Mouse (Mus musculus) embryonic stem cell, embryonic (primary cell): Measurements from ENCODE around the gene Gngt2.

Experiments used
- CTCF ChIA-PET, 4 experiments: fragments of 300-600 bp in 2 of 4; fragments of 350-600 bp in 2 of 4; sonication (Branson Sonifier 250); formaldehyde crosslinking; loops; one replicate each; lab custom pipeline; 2022; ENCODE audit warnings: inconsistent platforms in 2 of 4; lab: Charles Lee
- POLR2A ChIA-PET, 4 experiments: fragments of 300-600 bp in 2 of 4; fragments of 350-600 bp in 2 of 4; sonication (Branson Sonifier 250); formaldehyde crosslinking; loops; one replicate each; lab custom pipeline; 2022; ENCODE audit warnings: antibody characterized with exemption in 4 of 4, inconsistent platforms in 1 of 4; lab: Charles Lee

The Gngt2 gene

DNA sequence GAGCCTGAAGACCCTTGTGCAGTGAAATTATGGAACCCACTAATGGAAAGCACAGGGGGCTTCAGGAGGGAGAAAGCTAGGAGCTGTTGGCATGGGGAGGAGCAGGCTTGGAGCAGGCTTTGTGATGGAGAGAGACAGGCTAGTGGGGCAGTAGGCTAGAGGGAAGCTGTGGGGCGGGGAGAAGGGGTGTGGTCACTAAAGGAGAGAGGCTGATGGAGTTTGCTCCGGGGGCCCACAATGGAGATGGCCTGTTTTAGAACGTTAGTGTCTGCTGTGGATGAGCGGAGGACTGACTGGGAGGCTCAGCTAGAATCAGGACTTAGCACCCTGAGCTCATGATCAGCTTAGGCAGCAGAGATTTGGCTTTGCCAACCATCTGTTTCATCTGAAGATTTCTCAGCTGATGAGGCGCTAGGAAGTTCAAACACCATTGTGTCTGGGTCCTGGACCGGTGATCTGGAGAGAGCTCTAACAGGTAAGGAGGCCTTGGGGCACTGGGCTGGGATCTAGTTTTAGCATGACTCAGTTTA, 6.5 kb downstream of the Gngt2 start:
- ChIA-PET POLR2A (interaction anchor here in 3 of 4 experiments (0.7 to 2.5 kb wide), 12 partner anchors 9 to 118 kb away, joined by 3 to 11 read pairs (median 4); partner anchors contain the start of gene Phospho1 (in 1 of the 3)), CTCF (interaction anchor here in 3 of 4 experiments (0.5 to 1.1 kb wide), 7 partner anchors 9 to 73 kb away, joined by 3 to 5 read pairs (median 3); no protein-coding TSS in a partner anchor)

DNA sequence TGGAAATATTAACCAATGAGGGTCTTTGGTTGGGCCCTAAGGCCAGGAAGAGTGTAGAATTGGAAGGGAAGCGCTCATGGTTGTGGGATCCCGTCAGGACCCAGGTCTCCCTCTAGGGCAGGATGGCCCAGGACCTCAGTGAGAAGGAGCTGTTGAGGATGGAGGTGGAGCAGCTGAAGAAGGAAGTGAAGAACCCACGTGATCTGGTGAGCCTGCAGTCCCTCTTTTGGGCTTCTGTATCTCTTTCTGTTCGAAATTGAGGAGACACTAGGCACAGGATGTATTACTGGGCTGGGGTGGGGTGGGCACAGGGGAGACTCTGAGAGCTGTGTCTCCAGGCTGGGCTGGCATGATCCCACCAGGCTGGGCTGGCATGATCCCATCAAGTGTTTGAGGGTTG, 7.9 kb downstream of the Gngt2 start:
- POLR2A ChIA-PET: interaction anchor here in 2 of 4 experiments (0.7 to 2.4 kb wide), 8 partner anchors 10 to 275 kb away, joined by 3 to 11 read pairs (median 4); no protein-coding TSS in a partner anchor

DNA sequence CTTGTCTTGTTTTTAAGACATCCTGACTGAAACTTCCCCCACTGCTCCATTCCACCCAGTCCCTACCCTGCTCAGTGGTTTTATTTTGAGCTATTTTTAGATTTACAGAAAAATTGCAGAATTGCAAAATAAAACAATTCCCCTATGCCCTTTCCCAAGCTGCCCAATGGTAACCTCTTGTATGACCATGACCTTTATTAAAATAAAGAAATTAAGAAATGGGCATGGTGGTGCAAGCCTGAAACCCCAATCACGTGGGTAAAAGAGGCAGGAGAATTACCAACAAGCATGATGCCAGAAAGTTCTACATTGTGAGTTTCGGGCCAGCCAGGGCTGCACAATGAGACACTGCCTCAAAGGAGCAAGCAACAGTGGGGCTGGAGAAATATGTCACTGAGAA, 13.9 kb downstream of the Gngt2 start:
- POLR2A ChIA-PET: interaction anchor here in 3 of 4 experiments (0.6 to 1.5 kb wide), 4 partner anchors 12 to 228 kb away, joined by 3 to 4 read pairs (median 3); no protein-coding TSS in a partner anchor
- CTCF ChIA-PET: no interaction called here

More for the DNA sequence above, 7.9 kb downstream of the Gngt2 start:
- CTCF ChIA-PET: interaction anchor here in 2 of 4 experiments (0.5 to 1.4 kb wide), 4 partner anchors 17 to 468 kb away, joined by 3 to 4 read pairs (median 4); no protein-coding TSS in a partner anchor

DNA sequence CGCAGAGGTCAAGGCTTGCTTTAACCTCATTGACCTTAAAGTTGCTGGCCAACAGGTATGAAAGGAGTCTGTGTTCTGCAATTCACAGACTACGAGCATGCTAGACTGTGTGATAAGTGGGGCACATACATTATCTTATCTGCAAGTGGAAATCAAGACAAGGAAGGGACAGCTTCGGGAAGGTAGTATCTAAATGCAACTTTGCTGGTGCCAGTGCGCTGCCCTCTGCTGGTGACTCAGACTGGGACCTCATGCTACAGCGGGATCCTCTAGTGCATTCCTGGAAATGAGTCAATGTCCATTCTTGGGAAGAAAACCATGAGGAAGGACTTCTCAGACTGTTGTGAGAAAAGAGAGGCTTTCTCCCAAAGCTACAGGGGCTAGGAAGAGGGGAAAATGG, 16.7 kb downstream of the Gngt2 start:
- CTCF ChIA-PET: interaction anchor here (0.6 to 1.9 kb wide), 10 partner anchors 11 to 49 kb away, joined by 3 to 7 read pairs (median 3); no protein-coding TSS in a partner anchor
- POLR2A ChIA-PET: interaction anchor here in 2 of 4 experiments (0.8 to 2.5 kb wide), 10 partner anchors 10 to 732 kb away, joined by 3 to 7 read pairs (median 4); partner anchors contain the start of gene Abi3 (in 2 of the 2)

DNA sequence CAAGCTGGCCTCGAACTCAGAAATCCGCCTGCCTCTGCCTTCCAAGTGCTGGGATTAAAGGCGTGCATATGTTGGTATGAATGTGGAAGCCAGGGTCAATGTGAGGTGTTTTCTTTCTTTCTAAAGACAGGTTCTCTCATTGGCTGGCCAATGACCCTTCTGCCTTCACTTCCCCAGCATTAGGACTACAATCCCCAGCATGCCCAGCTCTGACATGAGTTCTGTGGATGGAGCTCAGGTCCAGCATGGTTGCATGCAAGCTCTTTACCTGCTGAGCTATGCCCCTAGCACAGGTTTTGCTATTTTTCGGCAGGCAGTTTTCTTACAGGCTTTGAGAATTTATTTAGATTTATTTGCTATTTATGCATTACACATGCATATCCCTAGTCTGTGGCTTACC, 20.3 kb downstream of the Gngt2 start:
- ChIA-PET POLR2A (interaction anchor here in 3 of 4 experiments (0.6 to 3.1 kb wide), 17 partner anchors 9 to 257 kb away, joined by 3 to 16 read pairs (median 4); partner anchors contain the start of genes Atp5g1 (in 1 of the 3) and Phb (in 1 of the 3)), CTCF (interaction anchor here in 3 of 4 experiments (0.6 to 0.8 kb wide), 5 partner anchors 335 to 857 kb away, joined by 3 to 11 read pairs (median 4); no protein-coding TSS in a partner anchor)

DNA sequence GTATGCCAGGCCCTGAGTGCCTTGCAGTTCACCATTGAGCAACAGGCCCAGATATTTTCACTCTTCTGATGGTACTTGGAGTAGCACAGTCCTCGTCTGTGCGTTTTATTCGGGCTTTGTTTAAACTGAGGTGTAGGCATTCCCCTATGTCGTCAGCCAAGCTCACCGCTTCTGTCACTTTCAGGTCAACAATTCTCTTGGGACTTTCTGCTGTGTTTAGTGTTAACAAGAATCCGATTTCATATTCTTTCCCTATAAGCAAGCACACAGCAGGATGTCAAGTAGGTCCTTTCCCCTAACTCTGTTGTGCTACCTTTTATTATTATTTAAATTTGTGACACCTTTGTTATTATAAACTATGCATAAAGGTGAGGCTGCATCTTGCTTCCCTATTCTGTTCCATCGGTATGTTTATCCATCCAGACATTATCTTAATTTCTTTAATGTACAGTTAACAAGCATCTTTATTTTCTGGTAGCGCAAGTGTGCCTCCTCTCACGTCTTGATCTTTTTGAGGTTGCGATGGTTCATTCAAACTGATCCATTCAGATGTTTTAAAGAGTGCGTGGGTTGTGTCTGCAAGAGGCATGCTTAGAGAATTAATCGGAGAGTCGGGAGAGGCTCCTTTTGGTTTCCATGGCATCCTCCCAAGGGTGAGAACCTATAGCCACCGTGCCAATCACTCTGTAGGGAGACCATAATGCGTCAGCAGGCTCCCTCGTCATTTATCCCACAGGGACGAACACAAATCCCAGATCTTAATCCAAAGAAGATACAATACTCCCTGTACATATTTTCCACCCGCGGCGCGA, 20.9 kb downstream of the Gngt2 start:
- ChIA-PET CTCF (interaction anchor here in 3 of 4 experiments (0.6 to 0.8 kb wide), 4 partner anchors 336 to 856 kb away, joined by 3 to 11 read pairs (median 4); no protein-coding TSS in a partner anchor), POLR2A (interaction anchor here in 3 of 4 experiments (0.6 to 3.1 kb wide), 19 partner anchors 8 to 257 kb away, joined by 3 to 16 read pairs (median 4); partner anchors contain the start of genes Abi3 (in 1 of the 3), Atp5g1 (in 1 of the 3), Phb (in 1 of the 3) and Snf8 (in 1 of the 3))

DNA sequence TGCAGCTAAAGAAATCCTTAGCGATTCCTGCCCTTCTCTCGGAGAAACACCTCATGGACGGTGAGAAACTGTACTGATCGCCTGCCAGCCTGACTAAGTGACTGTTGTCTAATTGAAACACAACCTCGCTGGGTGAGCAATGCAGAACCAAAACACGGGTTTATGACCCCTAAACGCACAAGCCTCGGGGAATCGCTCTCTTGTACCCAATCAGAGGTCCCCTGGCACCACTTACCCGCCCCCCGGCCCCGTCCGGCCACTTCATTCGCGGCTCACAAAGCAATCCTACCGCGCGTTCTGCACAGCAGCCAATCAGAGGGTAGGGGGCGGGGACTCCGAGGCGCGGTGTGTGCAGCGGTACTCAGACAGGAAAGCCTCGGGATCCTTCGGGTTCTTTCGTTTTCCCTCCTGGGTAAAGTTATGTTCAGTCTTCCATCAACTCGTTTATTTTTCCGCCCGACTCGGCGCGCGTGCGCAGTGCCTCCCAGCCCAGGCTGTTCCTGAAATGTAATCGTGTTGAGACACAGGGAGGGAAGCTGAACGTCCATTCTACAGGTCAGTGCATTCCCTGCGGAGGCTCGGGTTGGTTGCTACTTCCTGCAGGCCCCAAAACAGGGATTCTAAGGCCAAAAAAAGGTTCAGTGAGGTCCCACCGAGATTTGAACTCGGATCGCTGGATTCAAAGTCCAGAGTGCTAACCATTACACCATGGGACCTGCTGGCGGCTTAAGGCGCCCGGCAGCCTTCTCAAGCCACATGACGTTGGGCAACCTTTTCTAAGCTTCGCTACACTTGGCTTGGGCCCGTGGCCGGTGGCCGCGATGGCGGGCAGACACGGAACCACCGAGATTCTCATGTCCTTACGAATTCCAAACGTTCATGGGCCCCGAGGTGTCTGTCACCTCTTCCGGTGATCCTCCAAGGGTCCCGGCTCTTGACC, 21.8 kb downstream of the Gngt2 start:
- ChIA-PET POLR2A (interaction anchor here in 2 of 4 experiments (0.6 to 3.1 kb wide), 15 partner anchors 9 to 217 kb away, joined by 3 to 16 read pairs (median 4); partner anchors contain the start of genes Abi3 (in 1 of the 2), Atp5g1 (in 1 of the 2), B4galnt2 (in 1 of the 2) and Snf8 (in 1 of the 2)), CTCF (interaction anchor here in 2 of 4 experiments (0.6 to 0.9 kb wide), 2 partner anchors 31 to 1807 kb away, joined by 3 to 4 read pairs; no protein-coding TSS in a partner anchor)

DNA sequence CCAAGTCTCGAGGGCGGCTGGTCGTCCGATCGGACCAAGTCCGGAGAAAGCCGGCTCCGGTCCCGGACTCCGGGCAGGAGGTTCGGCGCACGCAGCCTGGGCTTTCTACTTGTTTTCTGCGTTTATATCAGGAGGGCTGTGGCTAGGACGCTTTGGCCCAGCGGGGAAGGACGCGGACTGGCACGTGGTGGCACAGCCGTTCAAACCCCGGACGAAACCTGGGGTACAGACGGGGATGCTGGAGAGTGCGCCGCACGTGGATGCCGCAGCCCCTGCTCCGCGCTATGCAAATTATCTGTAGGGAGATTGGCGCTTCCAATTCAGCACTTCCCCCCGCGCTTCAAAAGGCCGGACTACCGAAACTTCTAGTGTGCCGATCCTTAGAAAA, 22.4 kb downstream of the Gngt2 start:
- CTCF ChIA-PET: interaction anchor here in 2 of 4 experiments (0.6 to 0.9 kb wide), 2 partner anchors 32 to 1807 kb away, joined by 3 to 4 read pairs; no protein-coding TSS in a partner anchor
- POLR2A ChIA-PET: interaction anchor here in 2 of 4 experiments (0.7 to 3.1 kb wide), 11 partner anchors 8 to 216 kb away, joined by 3 to 16 read pairs (median 5); partner anchors contain the start of genes Abi3 (in 1 of the 2), Atp5g1 (in 1 of the 2) and B4galnt2 (in 1 of the 2)

DNA sequence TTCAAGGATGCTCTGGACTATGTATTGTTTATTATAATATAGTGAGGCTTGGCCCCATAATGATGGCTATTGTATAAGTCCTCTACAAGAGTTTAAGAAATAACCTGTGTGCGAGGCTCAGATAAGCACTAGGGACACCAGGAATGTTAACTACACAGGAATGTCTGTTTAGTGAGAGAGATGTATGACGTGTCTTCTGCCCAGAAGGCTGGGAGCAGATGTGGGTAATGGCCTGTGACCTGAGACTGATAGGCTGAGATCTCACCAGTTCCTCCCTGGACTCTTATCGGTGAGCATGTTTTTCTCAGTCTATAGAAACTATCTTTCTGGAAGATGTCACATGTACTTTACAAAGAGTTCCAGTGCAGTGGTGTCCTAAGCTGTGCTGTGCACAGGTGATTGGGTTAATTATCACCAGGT, 23.1 kb downstream of the Gngt2 start:
- POLR2A ChIA-PET: interaction anchor here in 2 of 4 experiments (1.1 to 3.0 kb wide), 3 partner anchors 10 to 174 kb away, joined by 3 to 10 read pairs (median 8); no protein-coding TSS in a partner anchor
- CTCF ChIA-PET: interaction anchor here in 1 of 4 experiments (1.2 kb wide), 1 partner anchor 40 kb away, joined by 3 read pairs; no protein-coding TSS in a partner anchor

DNA sequence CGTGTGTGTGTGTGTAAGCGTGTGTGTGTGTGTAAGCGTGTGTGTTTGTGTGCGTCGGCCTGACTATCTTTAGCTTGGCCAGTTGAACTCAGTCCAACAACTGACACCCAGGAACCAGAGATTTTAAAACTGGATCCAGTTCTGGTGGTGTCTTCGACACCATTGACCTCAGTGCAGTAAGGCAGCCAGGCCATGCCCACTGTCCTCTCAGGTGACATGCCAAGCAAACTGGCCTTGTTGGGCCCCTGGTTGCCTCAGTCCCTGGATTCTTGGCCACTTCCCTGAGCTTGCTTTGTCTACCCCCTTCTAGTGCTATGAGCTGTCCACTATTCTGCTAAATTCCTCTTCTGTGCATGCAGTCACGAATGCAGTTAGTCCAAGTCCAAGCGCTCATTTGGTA, 24.4 kb downstream of the Gngt2 start:
- ChIA-PET POLR2A (interaction anchor here in 3 of 4 experiments (0.6 to 3.0 kb wide), 11 partner anchors 9 to 1589 kb away, joined by 3 to 11 read pairs (median 4); partner anchors contain the start of gene Abi3 (in 1 of the 3)), CTCF (interaction anchor here in 1 of 4 experiments (1.2 kb wide), 1 partner anchor 41 kb away, joined by 3 read pairs; no protein-coding TSS in a partner anchor)

DNA sequence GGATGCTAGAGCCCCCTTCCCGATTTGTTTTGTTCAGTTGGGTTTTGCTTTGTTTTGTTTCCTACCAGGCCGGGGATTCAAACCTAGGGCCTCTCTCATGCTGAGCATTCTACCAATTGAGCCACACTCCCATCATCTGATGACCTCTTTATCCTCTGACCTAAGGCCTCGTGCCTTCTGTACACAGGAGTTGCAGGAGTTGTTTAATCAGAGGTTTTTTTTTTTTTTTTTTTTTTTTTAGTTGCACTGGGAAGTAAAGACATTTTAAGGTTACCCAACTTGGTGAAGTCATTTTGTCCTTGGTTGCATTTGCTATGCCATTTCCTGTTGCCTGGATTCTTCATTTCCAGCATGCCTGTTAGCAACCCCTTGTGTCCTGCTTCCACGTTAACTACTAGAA, 32.4 kb downstream of the Gngt2 start:
- CTCF ChIA-PET: interaction anchor here in 3 of 4 experiments (1.1 to 1.7 kb wide), 5 partner anchors 38 to 392 kb away, joined by 3 to 7 read pairs (median 3); partner anchors contain the start of genes Ngfr (in 1 of the 3) and Phb (in 1 of the 3)
- POLR2A ChIA-PET: interaction anchor here in 3 of 4 experiments (0.6 to 4.1 kb wide), 19 partner anchors 8 to 139 kb away, joined by 3 to 16 read pairs (median 4); partner anchors contain the start of genes B4galnt2 (in 1 of the 3) and Phospho1 (in 1 of the 3)

DNA sequence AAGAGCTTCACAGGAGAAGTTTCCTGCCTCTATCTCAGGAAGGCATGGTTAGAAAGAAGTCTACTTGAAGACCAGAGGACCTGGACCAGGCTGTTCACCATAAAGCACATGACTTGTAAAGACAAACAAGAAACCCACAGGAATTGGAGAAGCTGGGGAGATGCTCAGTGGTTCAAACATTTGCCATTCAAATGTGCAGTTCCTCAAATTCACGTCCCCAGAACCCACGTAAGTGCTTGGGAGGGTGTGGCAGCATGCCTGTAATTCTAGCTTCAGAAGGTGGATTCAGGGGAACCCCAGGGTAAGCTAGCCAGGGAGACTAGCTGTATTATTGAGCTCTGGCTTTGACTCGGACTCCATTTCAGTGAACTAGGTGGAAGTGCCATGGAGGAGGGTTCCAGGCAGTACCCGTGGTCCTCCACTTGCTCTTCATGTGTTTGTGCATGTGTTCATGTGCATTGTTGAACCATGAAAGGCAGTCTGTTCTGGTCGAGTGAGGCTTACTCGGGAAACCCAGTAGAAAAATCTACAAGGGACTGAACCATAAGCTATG, 33.0 kb downstream of the Gngt2 start:
- POLR2A ChIA-PET: interaction anchor here (0.6 to 4.1 kb wide), 34 partner anchors 8 to 195 kb away, joined by 3 to 16 read pairs (median 4); partner anchors contain the start of genes Phospho1 (in 2 of the 4), B4galnt2 (in 1 of the 4), Snf8 (in 1 of the 4) and Ube2z (in 1 of the 4)
- CTCF ChIA-PET: interaction anchor here (0.6 to 1.7 kb wide), 6 partner anchors 12 to 392 kb away, joined by 3 to 7 read pairs (median 4); partner anchors contain the start of gene Snf8 (in 1 of the 4)

DNA sequence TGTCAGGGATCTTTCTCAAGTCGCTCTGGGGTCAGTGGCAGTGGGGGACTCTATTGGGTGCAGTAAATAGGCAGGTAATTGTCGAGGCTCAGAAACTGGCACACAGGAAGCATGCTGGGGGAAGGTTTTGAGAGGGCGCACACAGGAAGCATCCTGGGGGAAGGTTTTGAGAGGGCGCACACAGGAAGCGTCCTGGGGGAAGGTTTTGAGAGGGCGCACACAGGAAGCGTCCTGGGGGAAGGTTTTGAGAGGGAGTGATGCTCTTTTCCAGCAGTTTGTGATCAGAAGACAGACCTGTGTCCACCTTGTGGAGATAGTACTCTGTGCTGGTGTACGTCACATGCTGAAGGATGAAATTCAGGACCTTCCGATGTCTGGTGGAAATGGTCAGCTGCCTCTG, 38.8 kb downstream of the Gngt2 start:
- ChIA-PET POLR2A (interaction anchor here (0.5 to 3.0 kb wide), 24 partner anchors 8 to 1023 kb away, joined by 3 to 17 read pairs (median 4); partner anchors contain the start of genes Abi3 (in 1 of the 4), Atp5g1 (in 1 of the 4) and Snf8 (in 1 of the 4)), CTCF (interaction anchor here (0.6 to 5.4 kb wide), 20 partner anchors 12 to 199 kb away, joined by 3 to 41 read pairs (median 4); no protein-coding TSS in a partner anchor)

DNA sequence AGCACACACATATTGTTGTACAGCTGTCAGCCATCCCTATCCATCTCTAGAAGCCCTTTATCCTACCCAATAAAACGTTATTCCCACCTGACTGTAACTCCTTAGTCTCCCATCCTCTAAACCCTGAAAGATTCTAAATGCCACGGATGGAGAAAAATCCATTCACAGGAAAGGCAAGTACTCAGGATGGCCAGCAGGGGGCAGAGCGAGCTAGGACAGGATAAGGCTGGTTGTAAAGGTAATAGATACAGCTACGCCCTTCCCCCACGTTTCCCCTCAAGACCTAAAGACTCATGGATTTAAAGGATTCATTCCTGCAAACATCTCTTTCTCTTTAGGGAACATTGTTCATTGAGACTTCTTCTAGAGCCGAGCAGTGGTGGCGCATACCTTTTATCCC, 39.3 kb downstream of the Gngt2 start:
- POLR2A ChIA-PET: interaction anchor here (0.5 to 3.0 kb wide), 27 partner anchors 8 to 1063 kb away, joined by 3 to 17 read pairs (median 4); partner anchors contain the start of genes Abi3 (in 1 of the 4), Atp5g1 (in 1 of the 4), Snf8 (in 1 of the 4) and Ube2z (in 1 of the 4)
- CTCF ChIA-PET: interaction anchor here (0.5 to 5.4 kb wide), 40 partner anchors 8 to 665 kb away, joined by 3 to 41 read pairs (median 4); partner anchors contain the start of genes B4galnt2 (in 1 of the 4) and Snf8 (in 1 of the 4)

DNA sequence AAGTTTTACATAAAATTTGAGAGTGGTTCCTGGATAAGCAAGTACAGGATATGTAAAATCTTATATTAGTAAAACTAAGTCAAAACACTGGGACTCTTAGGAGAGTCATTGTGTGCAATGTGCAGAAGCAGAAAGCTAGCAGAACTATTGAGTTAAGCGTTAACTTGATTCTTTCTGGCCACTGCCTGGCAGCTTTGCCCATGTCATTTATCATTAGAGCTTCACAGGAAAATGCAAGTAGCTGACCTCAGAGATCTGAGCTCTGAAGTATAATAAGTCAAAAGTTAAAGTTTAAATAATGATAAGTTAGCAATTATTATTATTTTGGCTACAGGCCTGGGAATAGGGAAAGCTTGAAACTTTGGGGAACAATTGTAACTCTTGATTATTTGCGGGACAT, 42.8 kb downstream of the Gngt2 start:
- CTCF ChIA-PET: interaction anchor here in 2 of 4 experiments (0.6 to 5.4 kb wide), 3 partner anchors 61 to 281 kb away, joined by 3 to 41 read pairs (median 3); no protein-coding TSS in a partner anchor
- POLR2A ChIA-PET: interaction anchor here in 1 of 4 experiments (0.7 kb wide), 1 partner anchor 207 kb away, joined by 3 read pairs; no protein-coding TSS in a partner anchor
